Mouse (Mus musculus) stomach, postnatal 0 days (tissue): ENCODE results near the gene Eif2s1.

Experiments
- CTCF ChIP-seq: IDR thresholded peaks from 2 replicates; pipeline ENCODE4 v1.5.1; 2016; ENCODE audit warnings: antibody characterized with exemption, low read depth, mild to moderate bottlenecking, moderate library complexity
- EP300 ChIP-seq: optimal IDR thresholded peaks from 2 replicates; pipeline ENCODE3; 2016; ENCODE audit warnings: antibody characterized with exemption

- TF ChIP-seq CTCF (no peak), EP300 (no peak)
Measured at GRCm38 (mm10) chr12:78897861-78898260, 36.2 kb downstream of the Eif2s1 start.
